ENCODE assay signal across 8 mouse cellular contexts in the genomic region with DNA sequence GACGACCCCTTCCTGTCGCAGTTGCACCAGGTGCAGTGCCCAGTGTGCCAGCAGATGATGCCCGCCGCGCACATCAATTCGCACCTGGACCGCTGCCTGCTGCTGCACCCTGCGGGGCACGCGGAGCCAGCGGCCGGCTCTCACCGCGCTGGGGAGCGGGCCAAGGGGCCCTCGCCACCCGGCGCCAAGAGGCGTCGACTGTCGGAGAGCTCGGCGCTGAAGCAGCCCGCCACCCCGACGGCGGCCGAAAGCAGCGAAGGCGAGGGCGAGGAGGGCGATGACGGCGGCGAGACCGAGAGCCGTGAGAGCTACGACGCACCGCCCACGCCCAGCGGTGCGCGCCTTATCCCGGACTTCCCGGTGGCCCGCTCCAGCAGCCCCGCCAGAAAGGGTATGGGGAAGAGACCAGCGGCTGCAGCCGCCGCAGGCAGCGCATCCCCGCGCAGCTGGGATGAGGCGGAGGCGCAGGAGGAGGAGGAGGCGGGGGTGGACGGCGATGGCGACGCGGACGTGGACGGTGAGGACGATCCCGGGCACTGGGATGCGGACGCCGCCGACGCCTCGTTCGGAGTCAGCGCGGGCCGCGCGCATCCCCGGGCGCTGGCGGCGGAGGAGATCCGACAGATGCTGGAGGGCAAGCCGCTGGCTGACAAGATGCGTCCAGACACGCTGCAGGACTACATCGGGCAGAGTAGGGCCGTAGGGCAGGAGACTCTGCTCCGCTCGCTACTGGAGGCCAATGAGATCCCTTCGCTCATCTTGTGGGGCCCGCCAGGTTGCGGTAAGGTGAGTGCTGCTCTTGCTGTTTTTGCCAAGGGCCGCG. TPM values are rescaled to one million over a fixed set of nuclear protein-coding genes. Genes with fewer than 3 reads are reported as not detected.
DNase-seq lines count a peak whose midpoint lies in the region; ATAC-seq lines count a peak whose summit lies in the region.

A gene (minus strand): TSS at position 591 of the 823 bp plus-strand sequence.

- H3K36me3 ChIP-seq in intestine, embryonic 16.5 days (ENCODE audit: control insufficient read depth, insufficient read depth, low read length), result peaks cover 6% of the 10 kb centered on the region; the same call in 1 of the 2 replicates
- peaks cover 16% of the 10 kb centered on the region for H3K36me3 ChIP-seq in limb, embryonic 12.5 days
- H3K36me3 ChIP-seq in midbrain, embryonic 12.5 days, result peaks cover 12% of the 10 kb centered on the region

- H3K4me3 ChIP-seq in intestine, embryonic 16.5 days (ENCODE audit: low read length), result peak within 1 kb of the TSS; percentile 75
- peak within 1 kb of the TSS; percentile 82 for H3K4me3 ChIP-seq in limb, embryonic 12.5 days (replicated peaks)
- peak within 1 kb of the TSS; percentile 62 for H3K4me3 ChIP-seq in midbrain, embryonic 12.5 days

- peak; percentile 2 for ATAC-seq in cerebellum, adult (ENCODE audit: insufficient number of reproducible peaks, low FRiP score, low TSS enrichment)
- ATAC-seq in intestine, embryonic 16.5 days, result peak; percentile 59
- ATAC-seq in limb, embryonic 12.5 days (ENCODE audit: insufficient number of reproducible peaks, insufficient read depth, low FRiP score, low TSS enrichment, low read depth), result peak; percentile 19
- peak; percentile 16 for ATAC-seq in midbrain, embryonic 12.5 days (ENCODE audit: low FRiP score, low read depth)

- H3K9me3 ChIP-seq in intestine, embryonic 16.5 days (ENCODE audit: control insufficient read depth, low read length), result no peaks in the 10 kb centered on the region
- H3K9me3 ChIP-seq in limb, embryonic 12.5 days, result no peaks in the 10 kb centered on the region
- H3K9me3 ChIP-seq in midbrain, embryonic 12.5 days, result no peaks in the 10 kb centered on the region

- no peak for DNase-seq in cerebellum, adult 9-11 months
- peak; percentile 65 to 70 for DNase-seq in cerebellum, postnatal 25 days
- DNase-seq in frontal cortex, postnatal 36 days (ENCODE audit: low spot score in 2 of 2), result peak; percentile 61 to 65
- peak; percentile 56 to 60 for DNase-seq in spleen, postnatal 10 days (ENCODE audit: low spot score in 2 of 2)

- H3K4me1 ChIP-seq in intestine, embryonic 16.5 days (ENCODE audit: control insufficient read depth, insufficient read depth, low read length), result peaks cover 15% of the 10 kb centered on the region
- H3K4me1 ChIP-seq in limb, embryonic 12.5 days (replicated peaks), result peaks cover 29% of the 10 kb centered on the region
- H3K4me1 ChIP-seq in midbrain, embryonic 12.5 days, result peaks cover 25% of the 10 kb centered on the region

- H3K27me3 ChIP-seq in intestine, embryonic 16.5 days (replicated peaks; ENCODE audit: control insufficient read depth, insufficient read depth, low read length), result no peaks in the 10 kb centered on the region
- peaks cover 3% of the 10 kb centered on the region; the same call in 1 of the 2 replicates for H3K27me3 ChIP-seq in limb, embryonic 12.5 days
- H3K27me3 ChIP-seq in midbrain, embryonic 12.5 days, result peaks cover 5% of the 10 kb centered on the region

- H3K27ac ChIP-seq in intestine, embryonic 16.5 days (ENCODE audit: low read length), result peak within 1 kb of the TSS; percentile 84
- H3K27ac ChIP-seq in limb, embryonic 12.5 days, result peak within 1 kb of the TSS; percentile 72
- H3K27ac ChIP-seq in midbrain, embryonic 12.5 days (replicated peaks), result peak within 1 kb of the TSS; percentile 67

- peak within 1 kb of the TSS; percentile 92 for H3K4me2 ChIP-seq in intestine, embryonic 16.5 days (ENCODE audit: low read depth, low read length)
- H3K4me2 ChIP-seq in limb, embryonic 12.5 days, result peak within 1 kb of the TSS; percentile 86
- H3K4me2 ChIP-seq in midbrain, embryonic 12.5 days (replicated peaks), result peak within 1 kb of the TSS; percentile 63

- WGBS in intestine, embryonic 16.5 days, result under 1% methylated on average over 94 of the region's 95 CpGs
- WGBS in limb, embryonic 12.5 days, result under 1% methylated on average over 95 of the region's 95 CpGs
- under 1% methylated on average over 95 of the region's 95 CpGs for WGBS in midbrain, embryonic 12.5 days

- H3K9ac ChIP-seq in intestine, embryonic 16.5 days (ENCODE audit: low read depth, low read length), result peak within 1 kb of the TSS; percentile 82
- H3K9ac ChIP-seq in limb, embryonic 12.5 days (replicated peaks), result peak within 1 kb of the TSS; percentile 84
- peak within 1 kb of the TSS; percentile 75 for H3K9ac ChIP-seq in midbrain, embryonic 12.5 days (replicated peaks)

RNA-seq across cellular contexts. Expression of the gene that starts here (rescaled TPM):
- polyA plus RNA-seq in intestine, embryonic 16.5 days (2015; fragmentation: Nextera tagmentation; extraction: Ambion mirVana), result not detected in 2 replicates
- not detected in 2 replicates for polyA plus RNA-seq in limb, embryonic 12.5 days (2016; fragmentation: Nextera tagmentation; extraction: Ambion mirVana)
- not detected in 2 replicates for polyA plus RNA-seq in midbrain, embryonic 12.5 days (2016; fragmentation: Nextera tagmentation; extraction: Ambion mirVana)

Comparison
In these comparisons a context has a peak if more than half of its experiments do, and no peak if none do; other contexts are left out.
1. Peak in ATAC-seq, H3K4me3 ChIP-seq, H3K27ac ChIP-seq, H3K9ac ChIP-seq and H3K4me2 ChIP-seq in intestine, embryonic 16.5 days; RNA of the gene not detected or under 1 TPM.
2. Peak in ATAC-seq, H3K4me3 ChIP-seq, H3K27ac ChIP-seq, H3K9ac ChIP-seq and H3K4me2 ChIP-seq in limb, embryonic 12.5 days; RNA of the gene not detected or under 1 TPM.
3. Peak in ATAC-seq, H3K4me3 ChIP-seq, H3K27ac ChIP-seq, H3K9ac ChIP-seq and H3K4me2 ChIP-seq in midbrain, embryonic 12.5 days; RNA of the gene not detected or under 1 TPM.
4. ATAC-seq: peak in every context shown above with its lines; median percentile 59 in intestine, embryonic 16.5 days; 19 in limb, embryonic 12.5 days; 16 in midbrain, embryonic 12.5 days; 2 in cerebellum, adult.